Mouse (Mus musculus): ENCODE results near the gene Gng7. TPM values are rescaled to one million over a fixed set of nuclear protein-coding genes. Genes with fewer than 3 reads are reported as not detected.

Gene Gng7
- polyA plus RNA-seq, 1 experiment from 2014 or later = 1.2 TPM

- WGBS = 85% methylated on average over 4 of the region's 4 CpGs
- no peak for ATAC-seq
- Histone ChIP-seq H3K4me2 (replicated peaks; ENCODE audit: low read depth) (no peak overlapping the region), H3K36me3 (ENCODE audit: control insufficient read depth, insufficient read depth) (no peaks in the 10 kb centered on the region), H3K9me3 (ENCODE audit: control insufficient read depth) (no peaks in the 10 kb centered on the region), H3K27me3 (replicated peaks; ENCODE audit: control insufficient read depth, insufficient read depth, low read length) (no peaks in the 10 kb centered on the region), H3K9ac (ENCODE audit: low read depth, low read length) (no peak overlapping the region), H3K27ac (ENCODE audit: low read depth, low read length) (no peak overlapping the region), H3K4me3 (ENCODE audit: low read depth, low read length) (no peak overlapping the region), H3K4me1 (replicated peaks; ENCODE audit: control insufficient read depth, insufficient read depth, low read length) (peaks cover 18% of the 10 kb centered on the region)
- TF ChIP-seq CTCF (IDR thresholded peaks at IDR 0.05; ENCODE audit: low read depth) = no peak
Observed at GRCm38 (mm10) chr10:80968106-80968505, 46.6 kb downstream of the Gng7 start.

- H3K4me3 ChIP-seq (ENCODE audit: low read depth, low read length) = no peak overlapping the region
- no peaks in the 10 kb centered on the region for H3K9me3 ChIP-seq (ENCODE audit: control insufficient read depth)
- H3K36me3 ChIP-seq (ENCODE audit: control insufficient read depth, insufficient read depth) = no peaks in the 10 kb centered on the region
- H3K27ac ChIP-seq (ENCODE audit: low read depth, low read length) = no peak overlapping the region
- no peaks in the 10 kb centered on the region for H3K27me3 ChIP-seq (replicated peaks; ENCODE audit: control insufficient read depth, insufficient read depth, low read length)
- H3K9ac ChIP-seq (ENCODE audit: low read depth, low read length) = no peak overlapping the region
- H3K4me1 ChIP-seq (replicated peaks; ENCODE audit: control insufficient read depth, insufficient read depth, low read length) = peaks cover 10% of the 10 kb centered on the region; the same call in 1 of the 2 replicates
- no peak for ATAC-seq
- TF ChIP-seq CTCF (IDR thresholded peaks at IDR 0.05; ENCODE audit: low read depth) = no peak
- H3K4me2 ChIP-seq (replicated peaks; ENCODE audit: low read depth) = no peak overlapping the region
- 40% methylated on average over 3 of the region's 3 CpGs for WGBS
Observed at GRCm38 (mm10) chr10:80967101-80967656, 47.6 kb downstream of the Gng7 start.

DNA sequence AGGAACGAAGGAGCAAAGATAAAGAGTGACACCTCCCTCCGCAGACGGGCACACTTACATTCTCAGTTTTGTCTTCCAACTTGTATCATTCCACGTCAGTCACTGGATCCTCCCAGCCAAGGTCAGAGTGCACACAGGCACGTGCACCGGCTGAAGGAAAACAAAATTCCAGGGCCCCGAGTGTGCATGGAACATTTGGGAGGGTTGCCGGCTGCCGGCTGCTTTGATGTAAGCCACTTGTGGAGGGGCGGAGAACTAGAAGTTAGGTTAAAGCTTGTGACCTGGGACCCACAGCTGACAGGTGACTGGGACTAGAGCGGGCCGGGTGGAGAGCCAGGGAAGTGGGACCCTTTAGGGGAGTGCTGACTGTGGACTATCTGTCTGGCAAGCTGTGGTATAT, 48.4 kb downstream of the Gng7 start:
- H3K4me3 ChIP-seq (ENCODE audit: low read depth, low read length) = no peak overlapping the region
- no peaks in the 10 kb centered on the region for H3K27me3 ChIP-seq (replicated peaks; ENCODE audit: control insufficient read depth, insufficient read depth, low read length)
- ATAC-seq = no peak
- no peaks in the 10 kb centered on the region for H3K9me3 ChIP-seq (ENCODE audit: control insufficient read depth)
- H3K36me3 ChIP-seq (ENCODE audit: control insufficient read depth, insufficient read depth) = no peaks in the 10 kb centered on the region
- H3K27ac ChIP-seq (ENCODE audit: low read depth, low read length) = no peak overlapping the region
- 0 out of 2 replicates have a peak, but pooled peaks cover 3% of the 10 kb centered on the region for H3K4me1 ChIP-seq (replicated peaks; ENCODE audit: control insufficient read depth, insufficient read depth, low read length)
- 32% methylated on average over 12 of the region's 12 CpGs for WGBS
- no peak overlapping the region for H3K9ac ChIP-seq (ENCODE audit: low read depth, low read length)
- no peak overlapping the region for H3K4me2 ChIP-seq (replicated peaks; ENCODE audit: low read depth)
- TF ChIP-seq CTCF (IDR thresholded peaks at IDR 0.05; ENCODE audit: low read depth) = no peak

- Histone ChIP-seq H3K9me3 (ENCODE audit: control insufficient read depth) (no peaks in the 10 kb centered on the region), H3K27me3 (replicated peaks; ENCODE audit: control insufficient read depth, insufficient read depth, low read length) (no peaks in the 10 kb centered on the region), H3K36me3 (ENCODE audit: control insufficient read depth, insufficient read depth) (no peaks in the 10 kb centered on the region), H3K4me1 (replicated peaks; ENCODE audit: control insufficient read depth, insufficient read depth, low read length) (0 out of 2 replicates have a peak, but pooled peaks cover 3% of the 10 kb centered on the region), H3K4me2 (replicated peaks; ENCODE audit: low read depth) (no peak overlapping the region), H3K27ac (ENCODE audit: low read depth, low read length) (no peak overlapping the region), H3K4me3 (ENCODE audit: low read depth, low read length) (no peak overlapping the region), H3K9ac (ENCODE audit: low read depth, low read length) (no peak overlapping the region)
- 55% methylated on average over 12 of the region's 12 CpGs for WGBS
- ATAC-seq = no peak
- 0 out of 2 replicates have a peak, but pooled peaks have one; percentile 6 for TF ChIP-seq CTCF (IDR thresholded peaks at IDR 0.05; ENCODE audit: low read depth)
Observed at GRCm38 (mm10) chr10:80963031-80963975, 51.4 kb downstream of the Gng7 start.

GRCm38 (mm10) chr10:80962585-80962984, 52.2 kb downstream of the Gng7 start:
- Histone ChIP-seq H3K4me1 (replicated peaks; ENCODE audit: control insufficient read depth, insufficient read depth, low read length) (0 out of 2 replicates have a peak, but pooled peaks cover 3% of the 10 kb centered on the region), H3K4me3 (ENCODE audit: low read depth, low read length) (no peak overlapping the region), H3K9me3 (ENCODE audit: control insufficient read depth) (no peaks in the 10 kb centered on the region), H3K4me2 (replicated peaks; ENCODE audit: low read depth) (no peak overlapping the region), H3K27me3 (replicated peaks; ENCODE audit: control insufficient read depth, insufficient read depth, low read length) (no peaks in the 10 kb centered on the region), H3K9ac (ENCODE audit: low read depth, low read length) (no peak overlapping the region), H3K36me3 (ENCODE audit: control insufficient read depth, insufficient read depth) (no peaks in the 10 kb centered on the region), H3K27ac (ENCODE audit: low read depth, low read length) (no peak overlapping the region)
- ATAC-seq = no peak
- TF ChIP-seq CTCF (IDR thresholded peaks at IDR 0.05; ENCODE audit: low read depth) = no peak
- 48% methylated on average over 5 of the region's 5 CpGs for WGBS

GRCm38 (mm10) chr10:80962051-80962472, 52.7 kb downstream of the Gng7 start:
- WGBS = 45% methylated on average over 10 of the region's 10 CpGs
- Histone ChIP-seq H3K4me1 (replicated peaks; ENCODE audit: control insufficient read depth, insufficient read depth, low read length) (0 out of 2 replicates have a peak, but pooled peaks cover 3% of the 10 kb centered on the region), H3K4me3 (ENCODE audit: low read depth, low read length) (no peak overlapping the region), H3K36me3 (ENCODE audit: control insufficient read depth, insufficient read depth) (no peaks in the 10 kb centered on the region), H3K4me2 (replicated peaks; ENCODE audit: low read depth) (no peak overlapping the region), H3K27me3 (replicated peaks; ENCODE audit: control insufficient read depth, insufficient read depth, low read length) (no peaks in the 10 kb centered on the region), H3K9ac (ENCODE audit: low read depth, low read length) (no peak overlapping the region), H3K9me3 (ENCODE audit: control insufficient read depth) (no peaks in the 10 kb centered on the region), H3K27ac (ENCODE audit: low read depth, low read length) (peak overlapping the region; percentile 57; the same call in 1 of the 2 replicates)
- no peak; the same call in 1 of the 2 replicates for ATAC-seq
- no peak for TF ChIP-seq CTCF (IDR thresholded peaks at IDR 0.05; ENCODE audit: low read depth)
